Mouse (Mus musculus): ENCODE measurements at regions not wholly inside any gene's neighbourhood (a gene's known extent, or its start where the extent isn't known, plus 50 kb on each side); places are given as distances from the start of the nearest gene placed in this dataset.

DNA sequence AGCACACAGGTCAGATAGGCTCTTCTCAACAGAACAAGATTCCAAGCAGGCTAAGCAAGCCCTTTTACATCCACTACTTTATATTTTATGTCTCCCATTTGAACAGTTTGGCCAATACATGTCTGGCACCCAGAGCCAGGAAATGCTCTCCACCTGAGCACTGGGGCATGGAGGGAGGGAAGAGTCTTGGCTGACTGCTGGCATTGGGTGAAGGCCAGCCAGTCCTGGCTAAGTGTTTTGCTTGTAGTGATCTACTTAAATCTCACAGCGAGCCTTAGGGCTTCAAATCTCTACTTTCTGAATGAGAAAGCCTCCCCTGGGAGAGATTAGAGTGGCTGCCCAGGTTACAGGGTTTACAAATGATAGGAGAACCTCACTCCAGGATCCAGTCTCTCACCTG, 78.5 kb upstream of the Vash1 start:
- Histone ChIP-seq H3K4me3 (no peak overlapping the region), H3K27ac (no peak overlapping the region), H3K9ac (ENCODE audit: low read depth, low read length) (no peak overlapping the region), H3K36me3 (ENCODE audit: control insufficient read depth, insufficient read depth, low read length) (no peaks in the 10 kb centered on the region), H3K27me3 (ENCODE audit: control insufficient read depth, insufficient read depth, low read length) (no peaks in the 10 kb centered on the region), H3K79me2 (replicated peaks; ENCODE audit: control insufficient read depth, insufficient read depth, low read length) (no peaks in the 10 kb centered on the region), H3K4me1 (ENCODE audit: control insufficient read depth, insufficient read depth, low read length) (no peaks in the 10 kb centered on the region)
- WGBS, result 6% methylated on average over 1 of the region's 1 CpGs
- TF ChIP-seq EP300 (IDR thresholded peaks at IDR 0.05; ENCODE audit: insufficient read depth, low read depth, low read length) (no peak), POLR2A (IDR thresholded peaks at IDR 0.05; ENCODE audit: insufficient read depth, low read depth, low read length) (no peak), CTCF (IDR thresholded peaks at IDR 0.05) (no peak)
- DNase-seq, result no peak
- intact Hi-C loops (cut with DNase I), result no loop called here

DNA sequence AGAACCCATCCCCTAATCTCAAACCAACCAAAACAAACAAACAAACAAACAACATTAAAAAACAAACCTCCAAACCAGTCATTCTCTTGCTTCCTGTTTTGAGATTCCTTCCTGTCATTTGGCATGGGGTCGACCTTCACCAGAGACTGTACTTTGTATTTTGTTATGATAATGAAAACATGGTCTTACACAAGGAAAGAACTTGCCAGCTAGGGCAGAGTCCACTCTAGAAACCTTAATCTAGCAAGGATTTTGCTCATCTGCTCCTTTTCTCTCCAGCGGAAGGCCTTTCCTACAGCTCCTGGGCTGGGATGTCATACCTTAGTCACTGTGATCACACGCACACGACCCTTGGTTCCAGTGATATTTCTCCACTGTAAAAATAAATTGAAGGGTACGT, 75.0 kb upstream of the Vash1 start:
- intact Hi-C loops (cut with DNase I), result no loop called here
- H3K4me3 ChIP-seq, result no peak overlapping the region
- no peaks in the 10 kb centered on the region for H3K27me3 ChIP-seq (ENCODE audit: control insufficient read depth, insufficient read depth, low read length)
- no peak for TF ChIP-seq CTCF (IDR thresholded peaks at IDR 0.05)
- H3K36me3 ChIP-seq (ENCODE audit: control insufficient read depth, insufficient read depth, low read length), result no peaks in the 10 kb centered on the region
- no peak for DNase-seq
- 75% methylated on average over 5 of the region's 5 CpGs for WGBS
- no peaks in the 10 kb centered on the region for H3K4me1 ChIP-seq (ENCODE audit: control insufficient read depth, insufficient read depth, low read length)
- H3K27ac ChIP-seq, result no peak overlapping the region
- H3K79me2 ChIP-seq (replicated peaks; ENCODE audit: control insufficient read depth, insufficient read depth, low read length), result no peaks in the 10 kb centered on the region
- H3K9ac ChIP-seq (ENCODE audit: low read depth, low read length), result no peak overlapping the region

DNA sequence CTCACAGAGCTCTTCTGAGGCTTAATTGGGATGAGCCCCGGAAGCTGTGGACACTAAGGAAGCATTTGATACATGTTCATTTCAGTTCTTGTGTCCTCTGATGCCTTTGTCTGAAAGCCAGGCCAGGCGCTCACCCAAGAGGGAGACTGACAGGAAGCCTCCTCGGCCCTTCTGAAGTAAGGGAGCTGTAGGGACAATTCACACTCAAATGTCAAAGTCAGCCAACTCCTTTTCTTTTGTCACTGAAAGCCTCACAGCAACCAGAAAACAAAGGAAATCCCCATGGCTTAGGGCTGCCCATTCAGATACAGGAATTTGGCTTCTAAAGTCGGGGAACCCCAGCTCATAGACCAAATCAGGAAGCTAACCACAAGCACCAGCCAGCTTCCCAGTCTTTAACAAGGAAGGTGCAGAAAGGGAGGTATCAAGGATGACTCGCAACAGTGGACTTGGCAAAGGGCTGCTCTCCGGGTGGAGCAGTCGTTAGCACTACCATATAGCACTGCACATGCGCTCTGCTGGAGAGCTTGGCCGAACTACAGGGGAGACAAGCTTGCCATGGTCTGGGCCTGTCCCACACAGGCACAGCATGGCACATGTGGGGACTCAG, 66.0 kb upstream of the Vash1 start:
- peak; percentile 31 to 40 for DNase-seq

DNA sequence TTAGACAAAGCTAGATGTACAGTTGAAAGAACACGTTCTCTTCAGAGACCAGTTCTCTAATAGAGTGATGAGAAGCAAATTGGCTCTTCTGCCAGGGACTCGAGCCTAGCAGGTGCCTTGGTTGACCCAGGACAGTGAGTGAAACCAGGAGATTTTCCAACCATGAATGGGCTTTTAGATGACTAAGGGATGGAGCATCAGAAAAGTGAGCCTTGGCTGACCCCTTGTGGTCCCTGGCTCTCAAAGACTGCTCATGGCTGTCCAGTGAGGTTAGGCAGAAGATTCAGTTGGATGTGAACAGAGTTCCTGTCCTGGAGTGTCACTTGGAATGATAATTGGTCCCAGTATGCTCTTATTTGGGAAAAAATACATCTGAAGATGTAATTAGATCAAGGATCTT, 64.3 kb upstream of the Vash1 start:
- DNase-seq, result peak; percentile 44 to 60
- H3K27me3 ChIP-seq (ENCODE audit: control insufficient read depth, insufficient read depth, low read length), result no peaks in the 10 kb centered on the region
- peak; percentile 52; the same call in 1 of the 2 replicates for TF ChIP-seq EP300 (IDR thresholded peaks at IDR 0.05; ENCODE audit: insufficient read depth, low read depth, low read length)
- no peak for TF ChIP-seq POLR2A (IDR thresholded peaks at IDR 0.05; ENCODE audit: insufficient read depth, low read depth, low read length)
- TF ChIP-seq CTCF (IDR thresholded peaks at IDR 0.05), result peak; percentile 86
- 28% methylated on average over 2 of the region's 2 CpGs for WGBS
- intact Hi-C loops (cut with DNase I), result loop anchor here (1.0 to 5.0 kb wide), 5 partner anchors 107 to 482 kb away; no protein-coding TSS in a partner anchor
- no peak overlapping the region for H3K27ac ChIP-seq
- H3K79me2 ChIP-seq (replicated peaks; ENCODE audit: control insufficient read depth, insufficient read depth, low read length), result no peaks in the 10 kb centered on the region
- peaks cover 10% of the 10 kb centered on the region for H3K4me1 ChIP-seq (ENCODE audit: control insufficient read depth, insufficient read depth, low read length)
- H3K36me3 ChIP-seq (ENCODE audit: control insufficient read depth, insufficient read depth, low read length), result no peaks in the 10 kb centered on the region
- H3K9ac ChIP-seq (ENCODE audit: low read depth, low read length), result no peak overlapping the region
- H3K4me3 ChIP-seq, result no peak overlapping the region

More for the DNA sequence above, 66.0 kb upstream of the Vash1 start:
- H3K27ac ChIP-seq, result peak overlapping the region; percentile 33; the same call in 1 of the 2 replicates
- TF ChIP-seq EP300 (IDR thresholded peaks at IDR 0.05; ENCODE audit: insufficient read depth, low read depth, low read length) (no peak), POLR2A (IDR thresholded peaks at IDR 0.05; ENCODE audit: insufficient read depth, low read depth, low read length) (no peak), CTCF (IDR thresholded peaks at IDR 0.05) (no peak)
- no peak overlapping the region for H3K9ac ChIP-seq (ENCODE audit: low read depth, low read length)
- H3K27me3 ChIP-seq (ENCODE audit: control insufficient read depth, insufficient read depth, low read length), result no peaks in the 10 kb centered on the region
- WGBS, result 24% methylated on average over 9 of the region's 9 CpGs
- intact Hi-C loops (cut with DNase I), result loop anchor here (5.0 kb wide), 3 partner anchors 105 to 330 kb away; no protein-coding TSS in a partner anchor
- peaks cover 10% of the 10 kb centered on the region for H3K4me1 ChIP-seq (ENCODE audit: control insufficient read depth, insufficient read depth, low read length)
- no peaks in the 10 kb centered on the region for H3K79me2 ChIP-seq (replicated peaks; ENCODE audit: control insufficient read depth, insufficient read depth, low read length)
- no peak overlapping the region for H3K4me3 ChIP-seq
- no peaks in the 10 kb centered on the region for H3K36me3 ChIP-seq (ENCODE audit: control insufficient read depth, insufficient read depth, low read length)

DNA sequence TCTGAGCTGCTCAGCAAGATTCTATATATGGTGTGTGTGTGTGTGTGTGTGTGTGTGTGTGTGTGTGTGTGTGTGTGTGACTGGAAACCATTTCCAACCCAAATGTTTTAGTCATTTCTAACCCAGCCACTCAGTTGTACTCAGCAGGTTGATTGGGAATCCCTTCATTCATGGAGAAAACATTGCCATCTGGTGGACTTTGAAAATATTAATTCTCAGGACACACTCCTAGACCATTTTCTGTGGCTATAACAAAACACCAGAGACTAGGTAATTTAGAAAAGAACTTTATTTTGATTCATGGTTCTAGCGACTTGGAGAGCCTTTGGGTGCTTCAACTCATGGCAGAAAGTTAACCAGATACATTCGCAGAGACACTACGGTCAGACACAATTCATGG, 62.2 kb upstream of the Vash1 start:
- no peaks in the 10 kb centered on the region for H3K79me2 ChIP-seq (replicated peaks; ENCODE audit: control insufficient read depth, insufficient read depth, low read length)
- 85% methylated on average over 3 of the region's 3 CpGs for WGBS
- no peak for DNase-seq
- no peaks in the 10 kb centered on the region for H3K36me3 ChIP-seq (ENCODE audit: control insufficient read depth, insufficient read depth, low read length)
- H3K4me1 ChIP-seq (ENCODE audit: control insufficient read depth, insufficient read depth, low read length), result peaks cover 10% of the 10 kb centered on the region
- H3K27ac ChIP-seq, result no peak overlapping the region
- TF ChIP-seq CTCF (IDR thresholded peaks at IDR 0.05), result peak; percentile 42
- no peak for TF ChIP-seq POLR2A (IDR thresholded peaks at IDR 0.05; ENCODE audit: insufficient read depth, low read depth, low read length)
- H3K27me3 ChIP-seq (ENCODE audit: control insufficient read depth, insufficient read depth, low read length), result no peaks in the 10 kb centered on the region
- H3K4me3 ChIP-seq, result no peak overlapping the region
- intact Hi-C loops (cut with DNase I), result no loop called here
- no peak overlapping the region for H3K9ac ChIP-seq (ENCODE audit: low read depth, low read length)

DNA sequence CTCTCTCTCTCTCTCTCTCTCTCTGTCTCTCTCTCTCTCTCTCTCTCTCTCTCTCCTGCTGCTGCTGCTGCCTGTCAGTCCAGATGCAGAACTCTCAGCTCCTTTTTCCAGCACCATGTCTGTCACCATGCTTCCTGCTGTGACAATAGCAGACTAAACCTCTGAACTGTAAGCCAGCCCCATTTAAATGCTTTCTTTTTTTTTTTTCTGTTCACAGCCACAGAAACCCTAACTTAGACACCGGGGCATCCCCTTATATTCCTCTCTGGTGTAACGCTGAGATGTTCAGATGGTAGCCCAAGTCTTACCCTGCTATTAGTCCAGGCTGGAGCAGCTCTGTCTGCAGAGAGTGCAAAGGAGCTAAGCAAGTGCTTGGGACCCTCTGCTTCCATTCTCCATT, 54.3 kb upstream of the Vash1 start:
- DNase-seq, result no peak
- no peaks in the 10 kb centered on the region for H3K79me2 ChIP-seq (replicated peaks; ENCODE audit: control insufficient read depth, insufficient read depth, low read length)
- TF ChIP-seq EP300 (IDR thresholded peaks at IDR 0.05; ENCODE audit: insufficient read depth, low read depth, low read length), result no peak
- TF ChIP-seq POLR2A (IDR thresholded peaks at IDR 0.05; ENCODE audit: insufficient read depth, low read depth, low read length), result no peak
- TF ChIP-seq CTCF (IDR thresholded peaks at IDR 0.05), result no peak
- intact Hi-C loops (cut with DNase I), result no loop called here
- no peak overlapping the region for H3K4me3 ChIP-seq
- H3K36me3 ChIP-seq (ENCODE audit: control insufficient read depth, insufficient read depth, low read length), result 0 out of 2 replicates have a peak, but pooled peaks cover 2% of the 10 kb centered on the region
- H3K9ac ChIP-seq (ENCODE audit: low read depth, low read length), result no peak overlapping the region
- 60% methylated on average over 2 of the region's 2 CpGs for WGBS
- peaks cover 6% of the 10 kb centered on the region for H3K4me1 ChIP-seq (ENCODE audit: control insufficient read depth, insufficient read depth, low read length)
- no peaks in the 10 kb centered on the region for H3K27me3 ChIP-seq (ENCODE audit: control insufficient read depth, insufficient read depth, low read length)
- no peak overlapping the region for H3K27ac ChIP-seq

Measured in heart, adult 2 months (tissue).